Mouse (Mus musculus) lung, postnatal 0 days (tissue): Measurements from ENCODE around the gene BC034090.

ENCODE experiments used
- CTCF ChIP-seq: IDR thresholded peaks from 2 replicates; pipeline ENCODE4 v1.5.1; 2016; ENCODE audit warnings: antibody characterized with exemption, mild to moderate bottlenecking
- EP300 ChIP-seq: IDR thresholded peaks from 2 replicates; pipeline ENCODE4 v1.6.1; 2016; ENCODE audit warnings: antibody characterized with exemption, mild to moderate bottlenecking, control low read depth

DNA sequence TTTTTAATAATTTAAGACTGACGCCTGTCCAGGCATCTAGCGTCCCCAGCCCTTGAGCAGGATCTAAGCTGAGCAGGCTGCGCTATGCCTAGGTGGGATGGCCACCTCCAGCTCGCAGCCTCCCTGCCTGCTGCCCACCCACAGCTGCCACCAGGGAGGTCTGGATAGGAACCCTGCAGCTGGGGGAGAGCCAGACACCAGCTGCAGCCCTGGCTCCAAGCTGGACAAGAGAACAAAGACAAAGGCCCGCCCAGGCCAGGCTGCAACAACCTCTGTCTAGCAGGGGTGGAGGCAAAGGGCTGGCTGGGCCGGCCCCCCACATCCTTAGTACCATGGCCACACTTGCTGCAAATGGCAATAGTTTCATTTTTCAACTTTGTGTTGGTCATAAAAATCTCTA, 31.8 kb downstream of the BC034090 start:
- TF ChIP-seq CTCF (no peak), EP300 (no peak)
